Mouse (Mus musculus) MEL (cell line): ENCODE data around the gene Rybp.

Experiments
- CTCF ChIP-seq, 3 experiments: IDR thresholded peaks in 2 of 3; conservative IDR thresholded peaks in 1 of 3; 2 replicates each; pipeline ENCODE4 v1.5.1; 2011 to 2012; ENCODE audit warnings: low read length in 3 of 3, low read depth in 2 of 3, mild to moderate bottlenecking in 2 of 3, improper control_type of control experiment in 1 of 3, inconsistent platforms in 1 of 3, mixed read lengths in 1 of 3, moderate library complexity in 1 of 3; ENCODE audit not compliant: control insufficient read depth in 1 of 3, insufficient read depth in 1 of 3, poor library complexity in 1 of 3, severe bottlenecking in 1 of 3
- E2F4 ChIP-seq: IDR thresholded peaks from 2 replicates; pipeline ENCODE4 v1.6.1; 2011; ENCODE audit warnings: low read depth, low read length, improper control_type of control experiment, borderline replicate concordance
- HCFC1 ChIP-seq: IDR thresholded peaks from 2 replicates; pipeline ENCODE4 v1.6.1; 2012; ENCODE audit warnings: low read depth, mild to moderate bottlenecking, inconsistent platforms, low read length, improper control_type of control experiment, moderate library complexity
- KAT2A ChIP-seq: conservative IDR thresholded peaks from 2 replicates; pipeline ENCODE4 v1.6.1; 2012; ENCODE audit warnings: low read depth, low read length, improper control_type of control experiment, inconsistent platforms
- MAX ChIP-seq: IDR thresholded peaks from 2 replicates; pipeline ENCODE4 v1.6.1; 2011; ENCODE audit warnings: low read length, improper control_type of control experiment
- MAZ ChIP-seq: IDR thresholded peaks from 2 replicates; pipeline ENCODE4 v1.6.1; 2012; ENCODE audit warnings: low read depth, mild to moderate bottlenecking, inconsistent platforms, low read length, improper control_type of control experiment
- MYB ChIP-seq: IDR thresholded peaks from 2 replicates; pipeline ENCODE4 v1.6.1; 2011; ENCODE audit warnings: mild to moderate bottlenecking, low read depth, low read length, improper control_type of control experiment
- POLR2A ChIP-seq, 2 experiments: IDR thresholded peaks; 2 replicates each; pipeline ENCODE4 v1.6.1; 2011 to 2012; ENCODE audit warnings: low read length in 2 of 2, mild to moderate bottlenecking in 2 of 2, control low read depth in 1 of 2, improper control_type of control experiment in 1 of 2, low read depth in 1 of 2, moderate library complexity in 1 of 2; ENCODE audit not compliant: control insufficient read depth in 1 of 2, insufficient read depth in 1 of 2, poor library complexity in 1 of 2
- RAD21 ChIP-seq: IDR thresholded peaks from 2 replicates; pipeline ENCODE4 v1.6.1; 2011; ENCODE audit warnings: mild to moderate bottlenecking, low read depth, low read length, improper control_type of control experiment
- RCOR1 ChIP-seq: IDR thresholded peaks from 2 replicates; pipeline ENCODE4 v1.6.1; 2012; ENCODE audit warnings: low read depth, mild to moderate bottlenecking, inconsistent platforms, low read length, improper control_type of control experiment
- USF2 ChIP-seq, 2 experiments: IDR thresholded peaks; 2 replicates each; pipeline ENCODE4 v1.6.1; 2011 to 2012; ENCODE audit warnings: improper control_type of control experiment in 2 of 2, low read length in 2 of 2, borderline replicate concordance in 1 of 2, inconsistent platforms in 1 of 2, low read depth in 1 of 2, mild to moderate bottlenecking in 1 of 2; ENCODE audit not compliant: insufficient read depth in 1 of 2
- ZNF384 ChIP-seq: IDR thresholded peaks from 2 replicates; pipeline ENCODE4 v1.6.1; 2012; ENCODE audit warnings: low read depth, mild to moderate bottlenecking, inconsistent platforms, low read length, improper control_type of control experiment

GRCm38 (mm10) chr6:100244474-100244873 lies 42.8 kb downstream of the Rybp start:
- TF ChIP-seq CTCF (IDR thresholded peaks at IDR 0.05 in 2 of 3, conservative IDR thresholded peaks at IDR 0.05 in 1 of 3; ENCODE audit: control insufficient read depth in 1 of 3, insufficient read depth in 1 of 3, low read depth in 2 of 3, low read length in 3 of 3, poor library complexity in 1 of 3, severe bottlenecking in 1 of 3) (no peak), E2F4 (no peak), POLR2A (IDR thresholded peaks at IDR 0.05; ENCODE audit: control insufficient read depth in 1 of 2, insufficient read depth in 1 of 2, low read depth in 1 of 2, low read length in 2 of 2, poor library complexity in 1 of 2) (no peak), MAZ (no peak), MAX (no peak), ZNF384 (no peak), KAT2A (no peak), MYB (no peak), RCOR1 (no peak), RAD21 (no peak), HCFC1 (no peak), USF2 (IDR thresholded peaks at IDR 0.05; ENCODE audit: borderline replicate concordance in 1 of 2, insufficient read depth in 1 of 2, low read depth in 1 of 2, low read length in 2 of 2) (no peak)
